Mouse (Mus musculus) heart, adult 2 months (tissue): Measurements from ENCODE around the gene Svip. TPM values are rescaled to one million over a fixed set of nuclear protein-coding genes. Genes with fewer than 3 reads are reported as not detected.
A peak's percentile ranks its signal among the peaks of the same experiment; 100 is the strongest.

Source experiments
- DNase-seq, 2 experiments: peaks; one replicate each; pipeline ENCODE4 v3.0.0; 2021
- H3K27ac ChIP-seq: fragments of 200-600 bp; 2 replicates; pipeline ENCODE4 v1.8.1; 2022
- H3K27me3 ChIP-seq: fragments of 200-500 bp; 2 replicates; pipeline ENCODE4 v1.6.1; 2012; ENCODE audit warnings: mild to moderate bottlenecking, low read length, inconsistent platforms, mixed read lengths; ENCODE audit not compliant: control insufficient read depth, insufficient read depth
- H3K36me3 ChIP-seq: fragments of 200-500 bp; 2 replicates; pipeline ENCODE4 v1.6.1; 2012; ENCODE audit warnings: low read length, inconsistent platforms; ENCODE audit not compliant: control insufficient read depth, insufficient read depth
- H3K4me1 ChIP-seq: fragments of 200-500 bp; 2 replicates; pipeline ENCODE4 v1.6.1; 2011; ENCODE audit warnings: low read length; ENCODE audit not compliant: control insufficient read depth, insufficient read depth
- H3K4me3 ChIP-seq: fragments of 200-600 bp; 2 replicates; pipeline ENCODE4 v1.8.1; 2022
- H3K79me2 ChIP-seq: fragments of 200-500 bp; replicated peaks from 2 replicates; pipeline ENCODE4 v1.6.1; 2012; ENCODE audit warnings: mild to moderate bottlenecking, inconsistent platforms, low read length, moderate library complexity, mixed read lengths; ENCODE audit not compliant: control insufficient read depth, insufficient read depth
- H3K9ac ChIP-seq: fragments of 200-500 bp; 2 replicates; pipeline ENCODE4 v1.6.1; 2012; ENCODE audit warnings: low read depth, mild to moderate bottlenecking, control low read depth, inconsistent platforms, low read length, mixed read lengths
- CTCF ChIP-seq: fragments of 200-600 bp; IDR thresholded peaks from 2 replicates; pipeline ENCODE4 v1.8.1; 2022; ENCODE audit warnings: antibody characterized with exemption, mild to moderate bottlenecking, moderate library complexity
- EP300 ChIP-seq: fragments of 200-500 bp; IDR thresholded peaks from 2 replicates; pipeline ENCODE4 v1.6.1; 2011; ENCODE audit warnings: low read depth, low read length, control low read depth; ENCODE audit not compliant: insufficient read depth
- POLR2A ChIP-seq: fragments of 200-500 bp; IDR thresholded peaks from 2 replicates; pipeline ENCODE4 v1.6.1; 2011; ENCODE audit warnings: mild to moderate bottlenecking, low read depth, low read length, control low read depth; ENCODE audit not compliant: insufficient read depth
- WGBS: fragments of 180-500 bp; shearing (Covaris S2); methylation state at CpG from one replicate; pipeline ENCODE4 v1.1.7; 2018; 5-methylcytosine and 5-hydroxymethylcytosine counted together
- intact Hi-C: fragments of 180-260 bp; cut with DNase I; formaldehyde crosslinking; loops from one replicate; pipeline ENCODE4 v1.15.1; 2025
- polyA plus RNA-seq: library from polyadenylated mRNA; depleted of rRNA; stranded (reverse); fragments of >200 nt; gene quantifications from 2 replicates; pipeline ENCODE4 v1.2.3, GENCODE M21; 2012
- total RNA-seq, 2 experiments: library from RNA; stranded (reverse); gene quantifications; 2 replicates each; pipeline ENCODE4 v1.2.3; 2021

Gene Svip
- total and polyA plus RNA-seq, 3 experiments, result 7.9 to 29.2 (median 20.2) TPM

- intact Hi-C loops, result no loop called here
- 78% methylated on average over 1 of the region's 1 CpGs for WGBS
- Histone ChIP-seq H3K27ac (no peak overlapping the region), H3K36me3 (no peaks in the 10 kb centered on the region), H3K79me2 (no peaks in the 10 kb centered on the region), H3K27me3 (no peaks in the 10 kb centered on the region), H3K9ac (no peak overlapping the region), H3K4me3 (no peak overlapping the region), H3K4me1 (no peaks in the 10 kb centered on the region)
- TF ChIP-seq CTCF (no peak), POLR2A (no peak), EP300 (no peak)
- DNase-seq, result no peak
These were observed 9.4 kb upstream of the Svip start for GRCm38 (mm10) chr7:52015180-52015579.

GRCm38 (mm10) chr7:52013457-52013856, 7.6 kb upstream of the Svip start:
- intact Hi-C loops, result no loop called here
- H3K36me3 ChIP-seq, result no peaks in the 10 kb centered on the region
- no peak overlapping the region for H3K9ac ChIP-seq
- H3K4me3 ChIP-seq, result no peak overlapping the region
- TF ChIP-seq POLR2A, result no peak
- H3K27ac ChIP-seq, result no peak overlapping the region
- no peaks in the 10 kb centered on the region for H3K27me3 ChIP-seq
- no peak for DNase-seq
- H3K4me1 ChIP-seq, result no peaks in the 10 kb centered on the region
- no peaks in the 10 kb centered on the region for H3K79me2 ChIP-seq
- WGBS, result 72% methylated on average over 7 of the region's 7 CpGs

GRCm38 (mm10) chr7:52007138-52007537, 1.3 kb upstream of the Svip start:
- 65% methylated on average over 2 of the region's 2 CpGs for WGBS
- Histone ChIP-seq H3K79me2 (no peaks in the 10 kb centered on the region), H3K9ac (no peak overlapping the region), H3K27me3 (no peaks in the 10 kb centered on the region), H3K4me3 (no peak overlapping the region), H3K4me1 (no peaks in the 10 kb centered on the region), H3K36me3 (no peaks in the 10 kb centered on the region), H3K27ac (no peak overlapping the region)
- TF ChIP-seq CTCF (no peak), POLR2A (no peak), EP300 (no peak)
- intact Hi-C loops, result no loop called here
- no peak for DNase-seq

- no peak for DNase-seq
- no peak for TF ChIP-seq CTCF
- TF ChIP-seq EP300, result no peak
- TF ChIP-seq POLR2A, result no peak
- no peaks in the 10 kb centered on the region for H3K27me3 ChIP-seq
- H3K79me2 ChIP-seq, result no peaks in the 10 kb centered on the region
- WGBS, result 4% methylated on average over 9 of the region's 9 CpGs
- peak overlapping the region; percentile 19; the same call in 1 of the 2 replicates for H3K27ac ChIP-seq
- peak overlapping the region; percentile 72 for H3K4me3 ChIP-seq
- H3K36me3 ChIP-seq, result no peaks in the 10 kb centered on the region
- peak overlapping the region; percentile 32 for H3K9ac ChIP-seq
- intact Hi-C loops, result no loop called here
- H3K4me1 ChIP-seq, result no peaks in the 10 kb centered on the region
These were observed 445 bp upstream of the Svip start for GRCm38 (mm10) chr7:52006296-52006630.

DNA sequence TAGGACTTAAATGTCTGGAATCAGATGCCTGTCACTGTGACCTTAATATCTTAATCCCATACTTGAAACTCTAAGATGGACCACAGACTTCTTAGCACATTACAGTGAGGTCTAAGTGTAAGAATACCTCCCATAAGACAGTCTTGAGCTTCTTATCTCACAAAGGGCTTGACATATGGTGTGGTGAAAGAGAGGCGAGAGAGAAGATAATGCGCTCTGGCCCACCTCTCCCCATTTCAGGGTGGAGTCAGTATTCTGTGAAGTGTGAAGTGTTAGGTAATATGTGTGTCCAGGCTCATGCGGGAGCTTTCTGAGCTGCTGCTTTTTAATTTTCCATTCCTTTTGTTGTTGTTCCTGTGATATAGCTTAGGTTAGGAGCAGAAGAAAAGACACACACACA, 14.8 kb downstream of the Svip start:
- TF ChIP-seq EP300 (no peak), POLR2A (no peak)
- Histone ChIP-seq H3K36me3 (no peaks in the 10 kb centered on the region), H3K27ac (no peak overlapping the region), H3K79me2 (no peaks in the 10 kb centered on the region), H3K4me1 (no peaks in the 10 kb centered on the region), H3K27me3 (no peaks in the 10 kb centered on the region), H3K4me3 (no peak overlapping the region), H3K9ac (no peak overlapping the region)
- intact Hi-C loops, result no loop called here
- 78% methylated on average over 3 of the region's 3 CpGs for WGBS
- no peak for DNase-seq

DNA sequence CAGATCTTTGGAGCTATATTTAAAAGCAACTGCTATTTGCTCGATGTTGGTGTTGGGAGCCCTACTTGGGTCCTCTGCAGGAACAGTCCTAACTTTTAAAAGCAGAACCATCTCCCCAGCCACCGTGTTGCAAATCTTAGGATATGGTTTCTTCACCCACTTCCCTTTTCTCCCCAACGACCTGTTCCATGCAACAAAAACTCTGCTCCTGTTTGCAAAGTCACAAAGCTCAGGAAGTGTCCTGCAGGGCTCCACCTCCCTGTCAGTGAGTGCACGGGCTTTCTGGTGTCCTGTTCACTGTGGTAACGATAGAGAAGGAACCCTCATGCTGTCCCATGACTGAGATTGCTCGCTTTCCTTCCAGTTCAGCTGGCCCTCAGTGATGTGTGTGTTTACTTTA, 18.9 kb downstream of the Svip start:
- DNase-seq, result no peak
- H3K27me3 ChIP-seq, result no peaks in the 10 kb centered on the region
- no peak overlapping the region for H3K9ac ChIP-seq
- no peaks in the 10 kb centered on the region for H3K36me3 ChIP-seq
- TF ChIP-seq CTCF (no peak), POLR2A (no peak), EP300 (no peak)
- H3K79me2 ChIP-seq, result no peaks in the 10 kb centered on the region
- H3K4me3 ChIP-seq, result no peak overlapping the region
- 50% methylated on average over 6 of the region's 6 CpGs for WGBS
- H3K27ac ChIP-seq, result no peak overlapping the region
- H3K4me1 ChIP-seq, result no peaks in the 10 kb centered on the region
- intact Hi-C loops, result no loop called here

DNA sequence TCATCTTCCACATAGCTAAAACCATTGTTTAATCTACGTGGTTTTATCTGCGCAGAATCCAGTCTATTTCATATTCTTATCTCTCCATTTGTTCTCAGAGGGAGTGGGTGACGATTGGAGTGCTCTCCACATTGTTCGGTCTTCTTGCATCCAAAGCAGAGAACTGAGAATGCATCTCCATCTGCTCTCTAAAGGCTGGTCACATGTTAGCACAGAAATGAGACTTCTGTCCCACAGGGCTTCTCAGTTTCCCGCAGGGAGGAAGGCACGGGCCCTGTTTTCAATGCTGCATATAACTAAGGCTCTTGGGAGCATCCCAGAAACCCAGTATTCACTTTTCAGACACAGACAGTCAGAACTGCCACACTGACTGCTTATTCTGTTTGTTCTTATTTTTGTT, 20.1 kb downstream of the Svip start:
- Histone ChIP-seq H3K9ac (no peak overlapping the region), H3K79me2 (no peaks in the 10 kb centered on the region), H3K4me3 (no peak overlapping the region), H3K27ac (no peak overlapping the region), H3K36me3 (no peaks in the 10 kb centered on the region), H3K4me1 (no peaks in the 10 kb centered on the region), H3K27me3 (no peaks in the 10 kb centered on the region)
- intact Hi-C loops, result no loop called here
- TF ChIP-seq CTCF, result no peak
- no peak for TF ChIP-seq EP300
- no peak for TF ChIP-seq POLR2A
- 57% methylated on average over 6 of the region's 6 CpGs for WGBS
- DNase-seq, result no peak
